Mouse (Mus musculus): ENCODE results near the gene Ctc1.

GRCm38 (mm10) chr11:69081613-69082012, 65.9 kb downstream of the Ctc1 start:
- TF ChIP-seq CTCF (IDR thresholded peaks at IDR 0.05; ENCODE audit: low read depth): no peak
- no peak for TF ChIP-seq EP300 (IDR thresholded peaks at IDR 0.05; ENCODE audit: low read depth)
